Mouse (Mus musculus) heart, embryonic 12.5 days (tissue): Measurements from ENCODE around the gene Rapgef5. TPM values are rescaled to one million over a fixed set of nuclear protein-coding genes. Genes with fewer than 3 reads are reported as not detected.

Experiments
- ATAC-seq: fragments of 200-750 bp; cut with Nextera tagmentation; 2 replicates; pipeline ENCODE4 v1.8.0; 2017; ENCODE audit warnings: moderate TSS enrichment, moderate library complexity; ENCODE audit not compliant: insufficient number of reproducible peaks, low FRiP score
- H3K27ac ChIP-seq: fragments of 300-500 bp; sonication (generic); 2 replicates; pipeline ENCODE4 v1.5.1; 2016; ENCODE audit warnings: mild to moderate bottlenecking, moderate library complexity; ENCODE audit not compliant: poor library complexity, severe bottlenecking
- H3K27me3 ChIP-seq: fragments of 300-500 bp; sonication (generic); replicated peaks from 2 replicates; pipeline ENCODE4 v1.6.1; 2016; ENCODE audit warnings: mild to moderate bottlenecking, moderate library complexity
- H3K36me3 ChIP-seq: fragments of 300-500 bp; sonication (generic); 2 replicates; pipeline ENCODE4 v1.6.1; 2016; ENCODE audit warnings: mild to moderate bottlenecking, moderate library complexity
- H3K4me1 ChIP-seq: fragments of 300-500 bp; sonication (generic); replicated peaks from 2 replicates; pipeline ENCODE4 v1.6.1; 2016; ENCODE audit warnings: mild to moderate bottlenecking
- H3K4me2 ChIP-seq: fragments of 300-500 bp; sonication (generic); 2 replicates; pipeline ENCODE4 v1.6.1; 2016; ENCODE audit warnings: mild to moderate bottlenecking, moderate library complexity
- H3K4me3 ChIP-seq: fragments of 300-500 bp; sonication (generic); 2 replicates; pipeline ENCODE4 v1.5.1; 2016; ENCODE audit warnings: mild to moderate bottlenecking
- H3K9ac ChIP-seq: fragments of 300-500 bp; sonication (generic); 2 replicates; pipeline ENCODE4 v1.6.1; 2016; ENCODE audit warnings: mild to moderate bottlenecking, moderate library complexity
- H3K9me3 ChIP-seq: fragments of 300-500 bp; sonication (generic); replicated peaks from 2 replicates; pipeline ENCODE4 v1.6.1; 2016; ENCODE audit warnings: mild to moderate bottlenecking, moderate library complexity
- WGBS: fragments of 180-500 bp; shearing (Covaris S2); methylation state at CpG from one replicate; pipeline ENCODE4 v1.1.7; 2016; 5-methylcytosine and 5-hydroxymethylcytosine counted together
- polyA plus RNA-seq: library from polyadenylated mRNA; unstranded; fragments of >200 nt; fragmentation: Nextera tagmentation; extraction: Ambion mirVana; gene quantifications from 2 replicates; pipeline ENCODE4 v1.2.1, GENCODE M21; 2016

The Rapgef5 gene
- polyA plus RNA-seq, 1 experiment from 2014 or later = 22.7 TPM

GRCm38 (mm10) chr12:117746611-117747010 is 230.3 kb downstream of the Rapgef5 start:
- Histone ChIP-seq H3K27ac (no peak overlapping the region), H3K27me3 (no peaks in the 10 kb centered on the region), H3K9ac (no peak overlapping the region), H3K36me3 (peaks cover 22% of the 10 kb centered on the region), H3K4me1 (peaks cover 53% of the 10 kb centered on the region), H3K4me2 (no peak overlapping the region), H3K9me3 (no peaks in the 10 kb centered on the region), H3K4me3 (no peak overlapping the region)
- 86% methylated on average over 7 of the region's 7 CpGs for WGBS
- no peak for ATAC-seq

- peaks cover 54% of the 10 kb centered on the region for H3K4me1 ChIP-seq
- H3K36me3 ChIP-seq = peaks cover 29% of the 10 kb centered on the region
- WGBS = 16% methylated on average over 9 of the region's 9 CpGs
- no peaks in the 10 kb centered on the region for H3K9me3 ChIP-seq
- ATAC-seq = no peak
- no peaks in the 10 kb centered on the region for H3K27me3 ChIP-seq
- H3K4me2 ChIP-seq = no peak overlapping the region
- peak overlapping the region; percentile 67 for H3K27ac ChIP-seq
- no peak overlapping the region for H3K9ac ChIP-seq
- no peak overlapping the region for H3K4me3 ChIP-seq
Observed at GRCm38 (mm10) chr12:117751045-117751444, 234.8 kb downstream of the Rapgef5 start.

GRCm38 (mm10) chr12:117751520-117752383 is 235.5 kb downstream of the Rapgef5 start:
- H3K36me3 ChIP-seq = peaks cover 31% of the 10 kb centered on the region
- H3K9ac ChIP-seq = no peak overlapping the region
- ATAC-seq = peak; percentile 65
- WGBS = 40% methylated on average over 25 of the region's 25 CpGs
- peak overlapping the region; percentile 67 for H3K27ac ChIP-seq
- peak overlapping the region; percentile 36; the same call in 1 of the 2 replicates for H3K4me2 ChIP-seq
- H3K4me1 ChIP-seq = peaks cover 58% of the 10 kb centered on the region
- no peaks in the 10 kb centered on the region for H3K27me3 ChIP-seq
- no peaks in the 10 kb centered on the region for H3K9me3 ChIP-seq
- H3K4me3 ChIP-seq = no peak overlapping the region

GRCm38 (mm10) chr12:117756010-117756409 is 239.7 kb downstream of the Rapgef5 start:
- 0 out of 2 replicates have a peak, but pooled peaks have one; percentile 40 for ATAC-seq
- H3K27me3 ChIP-seq = no peaks in the 10 kb centered on the region
- H3K9me3 ChIP-seq = no peaks in the 10 kb centered on the region
- no peak overlapping the region for H3K4me3 ChIP-seq
- peak overlapping the region; percentile 65 for H3K27ac ChIP-seq
- 37% methylated on average over 7 of the region's 7 CpGs for WGBS
- H3K9ac ChIP-seq = peak overlapping the region; percentile 9; the same call in 1 of the 2 replicates
- H3K36me3 ChIP-seq = peaks cover 17% of the 10 kb centered on the region; the same call in 1 of the 2 replicates
- peaks cover 37% of the 10 kb centered on the region for H3K4me1 ChIP-seq
- no peak overlapping the region for H3K4me2 ChIP-seq

GRCm38 (mm10) chr12:117760373-117760772 is 244.1 kb downstream of the Rapgef5 start:
- no peaks in the 10 kb centered on the region for H3K27me3 ChIP-seq
- peaks cover 27% of the 10 kb centered on the region for H3K4me1 ChIP-seq
- WGBS = 77% methylated on average over 5 of the region's 5 CpGs
- H3K4me2 ChIP-seq = no peak overlapping the region
- no peak overlapping the region for H3K4me3 ChIP-seq
- peaks cover 14% of the 10 kb centered on the region; the same call in 1 of the 2 replicates for H3K36me3 ChIP-seq
- ATAC-seq = no peak
- no peaks in the 10 kb centered on the region for H3K9me3 ChIP-seq
- H3K27ac ChIP-seq = no peak overlapping the region
- no peak overlapping the region for H3K9ac ChIP-seq

GRCm38 (mm10) chr12:117760846-117761245 is 244.6 kb downstream of the Rapgef5 start:
- H3K4me1 ChIP-seq = peaks cover 23% of the 10 kb centered on the region
- H3K4me3 ChIP-seq = no peak overlapping the region
- no peak for ATAC-seq
- peak overlapping the region; percentile 31; the same call in 1 of the 2 replicates for H3K27ac ChIP-seq
- no peak overlapping the region for H3K9ac ChIP-seq
- H3K36me3 ChIP-seq = peaks cover 12% of the 10 kb centered on the region; the same call in 1 of the 2 replicates
- H3K4me2 ChIP-seq = no peak overlapping the region
- H3K27me3 ChIP-seq = no peaks in the 10 kb centered on the region
- H3K9me3 ChIP-seq = no peaks in the 10 kb centered on the region

GRCm38 (mm10) chr12:117761698-117762097 is 245.4 kb downstream of the Rapgef5 start:
- no peak for ATAC-seq
- no peaks in the 10 kb centered on the region for H3K27me3 ChIP-seq
- WGBS = 42% methylated on average over 1 of the region's 1 CpGs
- H3K36me3 ChIP-seq = 0 out of 2 replicates have a peak, but pooled peaks cover 5% of the 10 kb centered on the region
- H3K4me2 ChIP-seq = no peak overlapping the region
- no peak overlapping the region for H3K27ac ChIP-seq
- H3K9ac ChIP-seq = no peak overlapping the region
- no peak overlapping the region for H3K4me3 ChIP-seq
- peaks cover 17% of the 10 kb centered on the region; the same call in 1 of the 2 replicates for H3K4me1 ChIP-seq
- peaks cover 4% of the 10 kb centered on the region; the same call in 1 of the 2 replicates for H3K9me3 ChIP-seq

- 70% methylated on average over 3 of the region's 3 CpGs for WGBS
- Histone ChIP-seq H3K4me2 (no peak overlapping the region), H3K27ac (peak overlapping the region; percentile 25)
Observed at GRCm38 (mm10) chr12:117763247-117763646, 247.0 kb downstream of the Rapgef5 start.

GRCm38 (mm10) chr12:117764839-117765238 is 248.6 kb downstream of the Rapgef5 start:
- Histone ChIP-seq H3K4me3 (no peak overlapping the region), H3K4me2 (no peak overlapping the region), H3K27me3 (no peaks in the 10 kb centered on the region), H3K4me1 (peaks cover 17% of the 10 kb centered on the region; the same call in 1 of the 2 replicates), H3K36me3 (no peaks in the 10 kb centered on the region), H3K9me3 (peaks cover 6% of the 10 kb centered on the region; the same call in 1 of the 2 replicates), H3K27ac (no peak overlapping the region), H3K9ac (no peak overlapping the region)
- WGBS = 8% methylated on average over 7 of the region's 7 CpGs
- ATAC-seq = 0 out of 2 replicates have a peak, but pooled peaks have one; percentile 39

More at GRCm38 (mm10) chr12:117763247-117763646, 247.0 kb downstream of the Rapgef5 start:
- ATAC-seq = peak; percentile 73
- no peaks in the 10 kb centered on the region for H3K36me3 ChIP-seq
- H3K4me3 ChIP-seq = no peak overlapping the region
- peaks cover 6% of the 10 kb centered on the region; the same call in 1 of the 2 replicates for H3K9me3 ChIP-seq
- H3K27me3 ChIP-seq = no peaks in the 10 kb centered on the region
- H3K9ac ChIP-seq = no peak overlapping the region
- peaks cover 17% of the 10 kb centered on the region; the same call in 1 of the 2 replicates for H3K4me1 ChIP-seq

- no peak for ATAC-seq
- Histone ChIP-seq H3K36me3 (no peaks in the 10 kb centered on the region), H3K4me3 (no peak overlapping the region), H3K27me3 (no peaks in the 10 kb centered on the region), H3K4me2 (no peak overlapping the region), H3K9ac (no peak overlapping the region), H3K9me3 (peaks cover 6% of the 10 kb centered on the region; the same call in 1 of the 2 replicates), H3K4me1 (no peaks in the 10 kb centered on the region), H3K27ac (no peak overlapping the region)
- WGBS = 10% methylated on average over 5 of the region's 5 CpGs
Observed at GRCm38 (mm10) chr12:117769113-117769512, 252.8 kb downstream of the Rapgef5 start.

GRCm38 (mm10) chr12:117770211-117770610 is 253.9 kb downstream of the Rapgef5 start:
- H3K4me2 ChIP-seq = no peak overlapping the region
- no peaks in the 10 kb centered on the region for H3K36me3 ChIP-seq
- 47% methylated on average over 2 of the region's 2 CpGs for WGBS
- H3K4me1 ChIP-seq = no peaks in the 10 kb centered on the region
- no peaks in the 10 kb centered on the region for H3K27me3 ChIP-seq
- H3K27ac ChIP-seq = no peak overlapping the region
- H3K9ac ChIP-seq = no peak overlapping the region
- ATAC-seq = no peak
- H3K9me3 ChIP-seq = peaks cover 6% of the 10 kb centered on the region; the same call in 1 of the 2 replicates
- H3K4me3 ChIP-seq = no peak overlapping the region
